Mouse (Mus musculus) layer of hippocampus, adult 8-10 months (tissue): ENCODE results near the gene Col4a2. TPM values are rescaled to one million over a fixed set of nuclear protein-coding genes. Genes with fewer than 3 reads are reported as not detected.

Experiments used
- DNase-seq, 2 experiments: peaks; one replicate each; pipeline ENCODE4 v3.0.0; 2022; ENCODE audit warnings: low spot score in 2 of 2
- total RNA-seq, 4 experiments: library from RNA; stranded (reverse); gene quantifications; 2 replicates each; pipeline ENCODE4 v1.2.4; 2022

The Col4a2 gene
- total RNA-seq, 4 experiments from 2014 or later, result 39.6 to 55.5 (median 43.9) TPM

DNA sequence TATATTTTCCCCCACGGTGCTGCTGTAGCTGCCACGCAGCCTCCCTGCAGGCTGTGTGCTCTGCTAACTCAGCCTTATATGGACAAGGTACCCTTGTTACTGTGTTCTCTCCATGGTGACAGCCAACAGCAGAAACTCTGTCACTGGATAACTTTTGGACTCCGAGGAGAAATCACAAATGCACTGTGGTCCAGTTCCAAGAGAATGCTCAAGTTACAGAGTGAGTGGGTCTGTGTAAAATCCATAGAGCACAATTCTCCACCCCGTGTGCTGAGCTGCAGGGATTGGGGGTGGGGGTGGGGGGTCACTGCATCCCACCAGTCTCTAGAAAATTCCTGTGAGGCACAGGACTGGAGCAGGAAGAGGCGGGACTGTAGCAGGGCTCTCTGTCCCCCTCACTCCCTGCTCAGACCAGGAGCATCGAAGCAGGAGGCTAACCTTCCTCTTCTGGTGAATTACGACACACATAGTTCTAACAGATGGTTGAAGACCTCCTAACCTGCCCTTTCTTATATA is 45.4 kb downstream of the Col4a2 start:
- DNase-seq, result no peak

DNA sequence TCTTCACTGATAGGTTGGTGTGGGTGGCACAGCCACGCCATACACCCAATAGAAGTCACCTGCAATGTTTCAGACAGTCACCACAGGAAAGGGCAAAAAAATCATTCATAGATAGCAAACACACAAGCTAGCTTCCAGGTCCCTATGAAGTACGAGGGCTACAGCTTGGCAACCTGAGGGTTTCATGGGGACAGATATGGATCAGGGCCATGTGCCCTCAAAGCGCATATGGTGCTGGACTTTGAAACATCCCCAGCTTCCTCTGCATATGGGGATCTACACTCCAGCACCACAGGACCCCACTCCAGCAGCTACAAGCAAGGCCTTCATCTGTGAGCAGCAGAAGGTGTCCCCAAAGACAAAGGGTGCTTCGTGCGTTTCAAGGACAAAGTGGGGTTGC is 47.2 kb downstream of the Col4a2 start:
- DNase-seq, result no peak

DNA sequence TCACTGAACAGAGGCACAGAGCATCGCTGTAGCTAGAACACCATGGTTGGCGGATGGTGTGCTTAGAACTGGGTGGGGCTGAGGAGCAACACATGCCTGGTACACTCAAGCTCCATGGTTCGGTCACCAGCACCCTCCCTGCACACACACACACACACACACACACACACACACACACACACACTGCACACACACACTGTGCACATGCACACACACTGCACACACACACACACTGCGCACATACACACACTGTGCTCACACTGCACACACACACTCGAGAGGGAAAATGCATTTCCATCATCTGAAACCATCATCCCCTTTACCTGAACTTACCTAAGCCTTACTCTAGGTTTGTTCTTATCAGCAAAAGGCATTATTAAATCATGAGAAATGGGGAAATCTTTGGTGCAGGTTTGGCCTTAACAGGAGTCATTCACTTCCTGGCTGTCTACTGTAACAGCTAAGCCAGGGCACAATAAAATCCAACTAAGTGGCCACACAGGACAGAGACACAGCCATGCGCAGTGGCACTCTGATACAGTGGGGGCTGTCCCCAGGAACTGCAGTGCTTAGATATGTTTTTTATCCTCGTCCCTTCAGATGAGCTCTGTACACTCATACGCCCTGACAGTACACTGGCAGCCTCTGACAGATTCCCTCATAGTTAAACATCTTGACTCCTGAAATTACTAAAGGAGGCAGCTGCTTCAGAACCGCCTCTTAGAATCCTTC is 49.1 kb downstream of the Col4a2 start:
- DNase-seq, result no peak

DNA sequence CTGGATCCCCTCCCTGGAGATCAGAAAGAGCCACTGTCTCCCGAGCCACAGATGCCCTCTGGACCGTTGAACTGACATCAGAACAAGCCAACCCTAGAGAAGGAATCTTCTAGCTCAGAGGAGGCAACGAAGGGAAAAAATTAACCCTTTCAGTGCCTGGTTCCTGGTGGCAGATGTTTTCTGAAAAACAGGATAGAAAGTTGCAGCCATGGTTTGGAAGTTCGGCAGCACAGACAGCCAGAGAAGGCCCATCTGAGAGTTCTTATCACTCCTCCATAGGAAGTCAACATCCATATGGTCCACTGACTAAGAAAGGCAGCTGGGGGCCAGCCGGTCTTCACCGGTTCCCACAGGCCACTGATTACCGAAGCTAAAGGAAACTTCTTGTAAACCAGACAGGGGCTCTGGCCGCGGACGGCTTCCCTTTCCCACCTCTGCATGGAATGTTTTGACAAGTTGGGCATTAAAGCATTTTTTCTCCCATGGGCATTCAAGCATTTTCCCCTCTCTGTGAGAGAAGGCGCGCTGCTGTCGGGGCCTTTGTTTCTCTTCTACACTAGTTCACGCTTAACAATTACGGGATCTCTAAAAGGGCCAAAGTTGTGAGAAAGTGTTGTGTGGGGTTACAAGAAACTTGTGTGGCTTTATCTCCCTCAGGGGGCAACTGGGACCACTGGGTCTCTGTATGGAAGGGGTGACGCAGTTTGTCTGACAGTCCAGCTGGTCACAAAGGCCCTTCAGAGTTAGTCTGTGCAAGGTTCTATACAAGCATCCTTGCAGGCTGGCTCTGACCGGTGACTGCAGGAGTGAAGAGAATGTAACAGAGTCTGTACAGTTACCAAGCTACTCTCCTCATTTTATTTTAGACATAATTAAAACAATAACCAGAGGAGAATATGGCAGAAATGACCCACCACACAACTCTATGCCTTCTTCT is 49.9 kb downstream of the Col4a2 start:
- no peak for DNase-seq

DNA sequence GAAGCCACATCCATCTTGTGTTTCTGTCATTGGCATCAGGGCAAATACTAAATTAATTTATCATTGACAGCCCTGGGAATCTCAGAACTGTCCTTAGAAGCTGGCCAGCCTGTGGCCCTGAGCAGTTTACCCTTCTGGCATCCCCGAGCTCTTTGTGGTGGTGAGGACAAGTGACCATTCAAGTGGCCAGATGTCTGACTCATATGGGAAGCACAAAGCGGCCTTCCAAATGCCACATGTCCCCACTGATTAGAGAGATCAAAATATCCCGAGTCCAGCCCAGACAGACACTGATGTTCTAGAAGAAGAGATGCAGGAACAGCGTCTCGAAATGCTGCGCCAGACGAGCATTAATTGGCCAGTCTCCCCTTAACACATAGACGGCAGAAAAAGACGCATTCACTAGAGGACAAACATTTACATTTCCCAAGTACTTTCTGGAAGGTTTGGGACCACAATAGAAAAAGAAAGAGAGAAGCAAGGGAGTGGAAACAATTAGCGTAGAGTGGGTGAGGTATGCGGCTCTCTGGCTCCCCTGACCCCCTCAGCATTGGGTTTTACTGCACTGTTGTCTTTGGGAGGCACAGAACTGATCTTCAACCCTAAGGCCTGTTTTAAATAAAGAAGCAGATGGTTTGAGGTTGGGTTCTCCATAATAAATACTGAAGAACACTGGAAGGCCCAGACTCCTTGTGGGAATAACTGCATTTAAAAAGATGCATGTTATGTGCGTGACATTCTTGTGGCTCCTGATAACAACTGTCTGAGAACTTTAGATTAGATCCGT is 50.9 kb downstream of the Col4a2 start:
- DNase-seq, result no peak

DNA sequence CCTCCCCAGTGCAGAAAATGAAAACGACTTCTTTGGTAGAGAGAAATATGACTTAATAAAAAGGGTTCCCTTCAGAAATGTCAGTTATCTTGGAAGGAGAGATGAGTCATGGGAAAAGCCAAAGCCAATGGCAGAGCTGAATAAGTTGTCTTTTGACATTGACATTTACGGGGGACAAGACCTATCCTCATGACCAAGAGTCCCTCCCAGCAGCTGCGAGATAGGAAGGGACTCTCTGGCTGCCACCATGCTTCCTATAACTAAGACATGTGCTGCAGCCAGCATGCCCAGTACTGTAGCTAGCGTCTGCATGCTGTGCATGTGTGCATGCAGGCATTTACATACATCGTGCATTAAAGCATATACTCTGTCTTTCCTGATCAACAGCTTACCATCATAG is 53.6 kb downstream of the Col4a2 start:
- DNase-seq, result no peak

DNA sequence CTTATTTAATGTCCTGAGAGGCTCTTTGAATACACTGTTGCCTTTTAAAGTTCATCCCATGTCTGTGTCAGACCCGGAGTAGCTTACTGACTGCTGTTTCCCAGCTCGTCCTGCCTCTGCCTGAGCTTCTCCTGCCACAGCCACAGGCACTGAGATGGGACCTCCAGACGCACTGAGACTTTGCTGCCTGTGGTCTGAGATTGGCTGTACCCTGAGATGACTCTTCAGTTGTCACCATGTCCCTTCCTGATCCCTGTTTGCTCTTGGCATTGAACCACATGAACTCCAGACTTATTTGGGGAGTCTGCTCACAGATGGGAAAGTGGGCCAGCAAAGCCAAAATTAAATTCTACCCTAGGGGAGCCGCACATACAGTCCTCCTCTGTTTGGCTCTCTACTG is 54.1 kb downstream of the Col4a2 start:
- no peak for DNase-seq

DNA sequence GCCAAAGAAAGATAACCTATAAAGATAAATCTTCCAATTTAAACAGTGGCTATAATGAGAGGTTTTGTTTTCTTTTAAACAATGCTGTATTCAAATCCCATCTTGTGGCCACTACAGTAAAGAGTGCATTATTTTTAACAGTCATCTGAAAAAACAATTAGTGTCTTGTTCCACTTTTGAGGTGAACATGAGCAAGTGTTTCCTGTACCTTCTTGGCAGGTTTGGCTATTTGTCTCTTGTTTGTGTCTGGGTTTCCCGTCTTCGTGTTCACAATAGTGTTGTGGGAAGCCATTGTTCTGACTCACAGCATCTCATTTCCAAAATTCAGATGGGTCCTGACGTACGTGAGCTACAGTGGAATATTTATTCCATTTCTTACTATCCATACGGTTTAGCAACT is 55.1 kb downstream of the Col4a2 start:
- DNase-seq, result no peak

DNA sequence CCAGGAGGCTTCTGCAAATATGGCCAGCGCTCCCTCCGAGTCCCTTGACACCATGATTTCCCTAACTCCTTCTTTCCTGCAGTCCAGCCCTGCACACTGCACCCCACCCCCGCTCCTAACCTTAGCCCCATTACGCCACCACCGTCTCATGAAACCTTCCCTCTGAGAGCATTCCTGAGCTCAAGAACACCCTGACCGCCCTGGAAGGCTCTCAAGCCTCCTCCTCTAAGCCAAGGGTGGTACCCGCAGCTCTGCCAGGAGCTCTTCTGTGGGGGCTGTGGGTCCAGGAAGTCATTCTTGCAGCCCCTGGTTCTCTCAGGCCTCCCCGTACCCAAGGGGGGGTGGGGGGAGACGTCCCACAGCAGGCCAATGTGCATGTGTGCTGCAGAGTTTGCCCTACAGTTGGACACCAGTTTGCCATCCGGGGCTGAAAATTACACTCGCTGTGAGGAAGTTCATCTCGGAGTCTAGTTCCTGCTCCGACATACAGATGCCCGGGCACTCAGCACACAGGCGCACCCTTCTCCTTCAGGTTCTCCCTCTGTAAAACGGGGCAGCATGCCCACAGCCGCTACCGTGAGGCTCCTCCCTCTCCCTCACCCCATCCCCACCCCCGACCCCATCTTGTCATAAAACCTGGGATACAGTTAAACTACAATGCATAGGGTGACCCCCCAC is 57.1 kb downstream of the Col4a2 start:
- DNase-seq, result no peak

DNA sequence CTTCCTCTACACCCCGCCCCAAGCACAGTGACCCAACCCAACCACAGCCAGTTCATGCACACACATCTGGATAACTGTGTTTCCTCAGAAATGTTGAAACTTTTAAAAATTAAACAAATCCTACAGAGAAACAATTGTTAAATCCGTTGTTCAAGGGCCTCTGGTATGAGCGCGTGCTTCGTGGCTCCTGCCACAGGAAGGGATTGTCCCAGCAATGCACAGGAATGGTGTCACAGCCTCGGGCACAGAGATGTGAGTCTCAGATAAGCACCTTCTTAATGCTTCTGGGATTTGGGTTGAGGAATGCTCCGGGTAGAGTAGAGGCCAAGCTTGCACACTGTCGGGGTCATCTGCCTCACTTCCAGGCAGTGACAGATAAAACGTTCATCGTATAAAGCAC is 58.7 kb downstream of the Col4a2 start:
- no peak for DNase-seq

DNA sequence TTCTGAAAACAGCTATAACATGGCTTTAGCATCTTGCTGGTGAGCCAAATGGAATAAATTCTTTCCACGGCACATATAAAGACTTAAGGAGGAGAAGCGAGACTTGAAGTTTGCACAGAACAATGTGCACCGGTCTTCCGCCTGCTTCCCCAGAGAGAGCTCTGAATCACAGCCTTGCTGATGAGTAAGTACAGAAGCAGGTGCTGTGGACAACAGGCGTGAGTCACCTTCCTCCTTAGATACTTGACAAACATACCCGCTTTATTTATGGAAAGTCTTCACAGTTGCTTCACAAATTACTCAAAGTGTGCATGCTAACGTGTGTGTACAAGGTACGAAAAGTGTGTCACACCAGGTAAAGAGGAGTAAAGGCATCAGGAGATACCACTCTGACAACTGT is 59.5 kb downstream of the Col4a2 start:
- DNase-seq, result peak in 1 of 2 experiments; percentile 33

DNA sequence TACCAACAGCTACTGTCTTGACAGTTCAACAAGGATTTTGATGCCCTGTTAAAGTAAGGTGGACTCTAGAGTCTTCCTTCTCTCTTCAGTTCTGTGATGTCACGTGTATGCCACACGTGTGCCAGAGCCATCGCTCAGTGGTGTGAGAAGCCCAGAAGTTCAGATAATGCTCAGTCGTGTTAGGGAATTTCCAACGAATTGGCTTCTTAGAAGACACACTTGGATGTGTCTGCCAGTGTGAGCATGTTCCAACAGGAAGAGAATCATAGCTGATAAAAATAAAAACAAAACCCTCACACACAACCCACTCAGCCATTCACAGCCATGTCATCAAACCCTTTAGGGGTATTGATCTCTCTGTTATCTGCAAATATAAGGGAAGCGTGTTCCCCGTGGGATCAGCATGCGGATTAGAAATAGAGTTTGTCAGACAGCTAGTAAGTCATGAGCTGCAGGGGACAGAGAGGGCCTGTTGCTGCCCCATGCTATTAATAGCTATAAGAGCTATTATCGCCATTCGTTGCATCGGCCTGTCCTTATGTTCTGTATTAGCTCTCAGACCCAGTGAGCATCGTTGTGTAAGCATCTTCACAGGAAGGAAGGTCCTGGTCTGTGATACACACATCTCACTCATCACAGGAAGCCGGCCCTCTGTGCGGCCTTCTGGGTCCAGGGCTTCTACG is 61.2 kb downstream of the Col4a2 start:
- no peak for DNase-seq

DNA sequence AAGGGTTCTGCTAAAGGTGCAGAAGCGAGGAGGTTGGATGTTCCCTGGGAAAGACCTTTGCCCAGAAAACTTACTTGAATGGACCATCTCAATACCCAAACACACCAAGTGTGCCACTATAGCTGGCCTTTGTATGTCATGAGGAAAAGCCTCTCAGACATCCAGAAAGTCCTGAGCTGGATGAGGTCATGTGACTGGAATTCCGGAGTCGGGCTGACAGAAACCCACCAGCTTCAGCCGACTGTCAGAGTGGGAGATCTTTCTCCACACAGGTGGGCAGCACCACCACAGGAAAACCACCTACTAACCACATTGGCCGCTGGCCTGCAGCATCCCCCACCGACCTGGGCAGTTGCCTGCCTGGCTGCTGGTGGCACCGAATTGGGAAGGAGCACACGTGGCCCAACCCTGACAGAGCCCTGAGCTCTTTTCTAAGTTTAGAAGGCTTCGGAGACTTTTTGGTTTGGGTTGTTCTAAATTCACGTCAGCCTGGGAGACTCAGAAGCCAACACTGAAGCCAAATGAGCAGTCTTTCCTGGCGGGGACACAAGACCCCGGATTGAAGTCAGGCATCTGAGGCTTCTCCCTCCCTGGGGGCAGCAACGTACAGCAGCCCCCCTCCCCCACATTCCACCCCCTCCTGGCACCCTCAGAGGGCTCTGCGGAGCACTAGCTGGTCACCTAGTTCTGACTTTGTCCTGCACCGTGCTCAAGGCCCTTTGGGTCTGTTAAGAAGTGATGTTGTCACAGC is 61.9 kb downstream of the Col4a2 start:
- no peak for DNase-seq

DNA sequence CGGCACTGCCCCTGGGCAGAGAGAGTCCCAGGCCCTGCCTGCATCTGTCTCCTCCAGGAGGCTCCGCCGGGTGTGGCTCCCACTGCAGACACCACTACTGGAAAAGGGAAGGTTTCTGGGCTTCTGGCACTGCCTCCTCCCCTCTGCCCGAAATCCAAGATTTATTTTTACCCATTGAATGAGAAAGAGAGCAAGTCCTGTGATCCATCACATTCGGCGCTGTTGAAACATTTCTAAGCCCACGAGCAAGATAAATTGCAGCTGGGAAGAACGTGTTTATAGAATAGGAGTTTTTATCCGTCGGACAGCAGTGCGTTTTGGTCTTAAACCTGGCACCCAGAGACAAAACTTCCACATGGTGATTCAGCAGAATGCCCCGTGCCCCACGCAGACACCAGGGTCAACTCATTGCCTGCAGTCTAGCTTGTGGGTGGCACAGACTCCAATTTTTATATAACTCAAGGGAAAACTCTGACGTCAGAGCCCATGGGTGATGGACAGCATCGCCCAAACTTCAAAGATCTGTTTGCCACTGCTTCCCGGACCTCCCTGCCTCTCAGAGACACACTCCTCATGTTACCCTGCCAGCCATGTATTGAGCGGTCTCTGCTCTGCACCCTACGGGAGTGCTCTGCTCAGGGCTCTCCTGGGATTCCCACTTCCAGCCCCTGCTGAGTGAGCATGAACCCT is 63.3 kb downstream of the Col4a2 start:
- DNase-seq, result no peak

DNA sequence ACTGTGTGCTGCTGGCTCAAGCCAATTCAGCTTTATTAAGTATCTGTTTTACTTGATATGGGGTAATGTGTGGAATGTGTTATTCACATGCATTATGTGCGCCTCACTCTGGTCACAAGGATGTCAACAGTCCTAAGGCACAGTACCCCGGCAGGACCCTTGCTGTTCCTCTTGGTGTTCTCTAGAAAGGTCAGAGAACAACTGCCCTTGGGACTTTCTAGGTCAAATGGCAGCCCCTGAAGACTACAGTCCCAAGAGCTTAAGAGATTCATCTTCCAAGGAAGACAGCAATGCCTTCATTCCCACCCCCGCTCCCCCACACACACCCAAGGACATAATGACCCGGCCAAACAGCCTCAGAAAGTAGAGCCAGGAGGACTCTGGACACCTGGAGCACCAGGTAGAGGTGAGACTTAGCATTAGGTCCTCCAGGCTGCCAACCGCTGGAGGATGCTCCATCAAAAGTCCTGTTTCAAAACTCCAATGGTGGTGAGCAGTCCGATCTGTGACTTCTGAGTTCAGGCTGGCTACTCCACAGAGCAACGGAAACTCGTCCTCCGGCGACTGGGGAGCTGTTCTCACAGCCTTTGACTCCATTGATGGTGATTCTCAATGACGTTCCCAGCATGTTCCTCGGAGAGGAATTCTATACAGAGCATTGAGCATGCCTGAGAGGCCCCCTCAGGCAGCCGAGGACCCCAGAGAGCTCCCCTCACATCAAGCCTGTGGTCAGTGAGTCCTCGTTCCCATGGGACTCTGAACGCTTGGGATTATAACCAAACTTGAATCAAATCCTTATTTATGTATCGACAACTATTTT is 65.0 kb downstream of the Col4a2 start:
- DNase-seq, result no peak

DNA sequence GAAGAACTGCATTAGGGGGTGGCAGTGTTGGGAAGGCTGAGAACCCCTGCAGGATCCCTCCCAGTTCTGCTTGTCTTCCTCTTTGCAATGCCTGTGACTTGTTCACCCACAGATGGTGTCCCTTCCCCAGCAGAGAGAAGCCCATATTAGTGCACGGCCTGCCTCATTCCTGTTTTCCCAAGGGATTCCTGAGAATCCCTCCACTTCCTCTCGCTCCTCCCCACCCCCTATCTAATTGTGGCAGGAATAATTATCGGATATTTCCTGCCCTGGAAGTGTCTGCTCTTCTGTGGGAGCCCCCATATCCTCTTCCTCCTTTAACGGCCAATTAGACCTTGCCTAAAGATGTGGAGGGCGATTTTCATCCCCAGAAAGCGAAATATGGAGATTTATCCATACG is 67.0 kb downstream of the Col4a2 start:
- DNase-seq, result no peak

DNA sequence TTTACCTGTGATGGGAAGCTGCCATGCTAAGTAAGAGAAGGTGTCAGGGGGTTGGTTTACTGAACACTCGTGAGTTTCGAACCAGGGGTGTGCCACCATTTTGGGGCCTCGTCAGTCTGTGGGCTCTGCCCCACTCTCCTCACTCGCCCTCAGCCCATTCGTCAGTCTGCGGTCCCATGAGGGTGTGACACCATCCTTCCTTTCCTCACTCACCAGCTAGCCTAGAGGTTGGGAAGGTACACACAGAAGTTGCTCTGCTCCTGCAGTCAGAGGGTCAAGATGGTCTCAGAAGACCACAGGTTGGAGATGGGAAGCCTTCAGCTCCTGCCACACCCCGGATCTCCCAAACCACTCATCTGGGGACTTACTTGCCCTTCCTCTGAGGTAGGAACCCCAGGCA is 68.9 kb downstream of the Col4a2 start:
- DNase-seq, result no peak
